Mouse (Mus musculus): ENCODE measurements around the gene Cxcl14.

DNA sequence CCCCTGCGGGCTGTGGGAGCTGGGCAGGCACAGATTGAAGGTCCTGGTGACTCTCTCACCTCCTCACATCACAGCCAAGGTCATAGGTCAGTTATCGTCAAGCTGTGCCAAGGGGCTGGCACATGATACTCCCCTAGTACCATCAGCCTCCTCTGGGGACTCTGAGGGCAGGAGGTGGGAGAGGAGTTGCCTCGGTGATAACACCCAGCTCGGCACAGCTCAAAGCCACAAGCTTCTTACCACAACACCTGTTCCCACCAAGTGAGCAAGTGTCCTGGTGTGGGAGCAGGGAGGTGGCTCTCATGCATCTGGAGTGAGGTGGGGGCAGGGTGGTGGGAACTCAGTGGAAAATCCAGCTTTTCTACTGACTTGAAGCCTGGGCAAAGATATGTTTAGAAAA is 34.1 kb downstream of the Cxcl14 start:
- TF ChIP-seq JUN (IDR thresholded peaks at IDR 0.05; ENCODE audit: insufficient read depth, low read depth, low read length) (no peak), RCOR1 (conservative IDR thresholded peaks at IDR 0.05; ENCODE audit: low read depth, low read length) (no peak), CTCF (conservative IDR thresholded peaks at IDR 0.05 in 1 of 2, IDR thresholded peaks at IDR 0.05 in 1 of 2; ENCODE audit: low read depth in 2 of 2, low read length in 2 of 2) (no peak), POLR2A (IDR thresholded peaks at IDR 0.05; ENCODE audit: low read depth, low read length) (no peak), E2F4 (IDR thresholded peaks at IDR 0.05; ENCODE audit: insufficient replicate concordance, low read depth, low read length) (no peak), USF1 (IDR thresholded peaks at IDR 0.05; ENCODE audit: low read depth, low read length) (no peak), ZNF384 (IDR thresholded peaks at IDR 0.05; ENCODE audit: low read depth, low read length) (no peak), CHD2 (IDR thresholded peaks at IDR 0.05; ENCODE audit: low read length) (no peak), JUND (conservative IDR thresholded peaks at IDR 0.05; ENCODE audit: low read depth, low read length) (no peak), POLR2AphosphoS2 (IDR thresholded peaks at IDR 0.05; ENCODE audit: low read depth, low read length) (no peak), NELFE (IDR thresholded peaks at IDR 0.05; ENCODE audit: low read depth, low read length) (no peak)

All from CH12.LX (cell line).